Mouse (Mus musculus) cerebellum, adult 18-20 months (tissue): Measurements from ENCODE around the gene Dkk1.
"Not testable (repeated sequence)": the region's sequence is repeated elsewhere in the genome, so short reads cannot be mapped to it uniquely, and the experiment has no call there.

Source experiments
- DNase-seq, 2 experiments: peaks; one replicate each; pipeline ENCODE4 v3.0.0; 2021

Gene Dkk1

DNA sequence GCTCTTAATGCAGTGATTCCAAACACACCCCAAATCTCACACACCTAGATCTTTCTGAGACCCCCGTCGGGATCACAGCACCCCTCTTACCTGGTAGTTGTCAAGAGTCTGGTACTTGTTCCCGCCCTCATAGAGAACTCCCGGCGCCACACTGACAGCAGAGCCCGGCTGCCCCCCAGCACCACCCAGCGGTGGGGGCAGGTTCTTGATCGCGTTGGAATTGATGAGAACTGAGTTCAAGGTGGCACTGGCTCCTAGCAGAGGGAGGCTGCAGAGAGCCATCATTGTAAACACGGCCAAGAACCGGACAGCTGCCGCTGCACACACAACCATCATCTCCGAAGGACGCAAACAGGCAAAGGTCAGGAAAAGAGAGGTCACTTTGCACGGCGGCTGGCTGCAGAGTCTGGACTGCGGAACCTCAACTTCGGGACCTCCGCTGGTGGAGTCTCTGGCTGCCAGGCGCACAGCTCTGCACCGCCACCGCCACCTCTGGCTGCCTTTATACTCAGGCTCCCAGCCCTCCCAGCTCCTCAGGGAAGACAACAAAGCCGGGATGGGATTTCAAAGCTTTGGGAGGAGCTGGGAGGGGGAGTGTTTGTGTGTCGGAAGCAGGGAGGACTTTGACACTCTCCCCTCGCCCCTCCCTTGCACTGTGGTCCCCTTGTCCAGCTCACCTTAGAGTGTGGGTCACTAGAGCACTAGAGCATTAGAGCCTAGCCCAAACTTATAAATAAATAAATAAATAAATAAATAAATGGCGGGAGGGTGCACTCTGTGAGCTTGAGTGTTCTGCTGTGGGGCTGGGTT lies at the start of gene Dkk1:
TSS of gene Dkk1 (minus strand) at position 622 of the 810 bp plus-strand sequence.
- no peak for DNase-seq

DNA sequence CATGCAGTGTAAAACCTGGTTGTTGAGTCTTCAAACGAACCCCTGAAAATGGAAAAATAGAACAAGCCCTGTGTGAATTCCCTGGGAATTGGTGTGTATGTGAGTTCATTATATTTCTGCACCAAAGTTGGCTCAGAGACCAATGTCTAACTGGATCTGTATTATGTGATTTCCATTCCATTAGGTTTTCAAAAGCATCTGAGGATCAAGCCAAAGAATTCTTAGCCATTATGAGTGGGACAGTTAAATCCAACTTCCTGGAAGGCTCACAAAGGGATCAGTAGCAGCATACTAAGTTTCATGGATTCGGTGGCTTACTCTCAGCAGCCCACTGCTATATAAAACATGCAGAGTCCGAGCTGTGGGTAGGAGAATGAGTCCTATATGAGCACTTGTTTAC lies 36.9 kb upstream of the Dkk1 start:
- DNase-seq, result no peak

DNA sequence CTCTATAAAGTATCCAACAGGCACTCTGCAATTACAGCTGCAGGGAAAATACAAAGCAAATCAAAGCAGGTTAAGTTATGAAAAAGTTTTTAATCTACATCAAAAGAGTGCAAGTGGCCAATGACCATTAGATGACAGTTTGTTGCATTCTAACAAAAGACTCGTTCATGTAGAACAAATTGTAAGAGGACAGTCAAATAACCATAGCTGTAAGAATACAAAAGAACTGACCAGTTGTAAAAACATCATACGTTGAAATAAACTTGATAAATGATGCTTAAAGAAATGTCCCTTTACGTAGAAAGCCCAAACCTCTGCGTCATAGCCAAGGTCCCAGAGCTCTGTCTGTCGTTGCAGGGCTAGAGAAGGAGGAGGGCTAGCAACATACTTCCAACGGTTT lies 15.1 kb upstream of the Dkk1 start:
- no peak for DNase-seq

DNA sequence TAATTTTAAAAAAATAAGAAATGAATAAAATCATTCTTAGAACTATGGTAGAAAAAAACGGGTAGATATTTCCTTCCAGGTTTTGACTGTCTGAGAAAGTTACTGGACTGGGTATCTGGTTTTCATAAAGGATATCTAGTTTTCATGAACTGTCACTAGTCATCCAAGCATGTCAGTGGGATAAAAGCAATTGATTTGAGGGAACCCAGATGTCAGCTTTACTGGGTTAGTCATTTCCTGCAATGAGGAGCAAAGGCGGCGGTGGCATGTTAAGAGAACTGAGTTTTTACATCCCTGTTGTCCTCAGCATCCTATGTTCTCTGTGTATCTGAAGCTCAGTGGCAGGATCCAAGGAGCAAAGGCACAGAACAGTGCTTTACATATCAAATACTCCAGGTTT lies 14.4 kb upstream of the Dkk1 start:
- DNase-seq, result no peak

DNA sequence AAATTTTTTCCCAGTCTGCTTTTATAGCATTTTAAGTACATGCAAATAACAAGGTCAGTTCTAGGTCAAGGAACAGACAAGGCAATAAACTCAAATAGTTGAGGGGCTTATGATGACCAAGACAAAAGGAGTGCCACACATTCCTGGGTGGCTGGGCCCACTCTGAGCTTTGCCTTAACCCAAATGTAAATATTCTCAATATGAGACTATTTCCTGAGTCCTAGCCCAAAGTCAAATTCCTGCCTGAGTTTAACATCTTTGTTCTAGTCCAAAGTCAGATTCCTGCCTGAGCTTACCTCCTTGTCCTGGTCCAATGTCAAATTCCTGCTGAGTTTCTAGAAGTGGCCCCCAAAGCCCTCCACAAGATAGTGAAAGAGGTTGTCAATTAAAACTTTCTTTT lies 8.6 kb upstream of the Dkk1 start:
- DNase-seq, result no peak

DNA sequence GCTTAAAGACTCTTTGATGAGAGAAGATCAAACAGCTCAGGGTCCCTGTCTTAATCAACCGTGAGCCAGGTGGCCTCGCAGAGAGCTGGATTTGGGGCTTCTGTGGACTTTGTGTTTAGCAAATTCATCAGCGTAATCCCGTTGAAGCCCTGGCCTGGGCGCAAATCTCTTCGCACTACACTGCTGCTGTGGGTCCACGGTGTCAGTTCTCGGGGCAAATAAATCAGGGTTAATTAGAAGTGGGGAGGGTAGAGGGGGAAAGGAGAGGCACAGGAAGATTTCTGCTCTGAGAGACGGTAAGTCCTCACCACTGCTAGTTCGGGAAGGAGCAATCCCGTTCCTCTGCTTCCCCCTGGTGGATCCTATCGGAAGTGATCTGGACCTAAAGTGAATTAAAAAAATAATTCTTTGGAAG lies 5.0 kb upstream of the Dkk1 start:
- DNase-seq, result peak; percentile 23 to 48

DNA sequence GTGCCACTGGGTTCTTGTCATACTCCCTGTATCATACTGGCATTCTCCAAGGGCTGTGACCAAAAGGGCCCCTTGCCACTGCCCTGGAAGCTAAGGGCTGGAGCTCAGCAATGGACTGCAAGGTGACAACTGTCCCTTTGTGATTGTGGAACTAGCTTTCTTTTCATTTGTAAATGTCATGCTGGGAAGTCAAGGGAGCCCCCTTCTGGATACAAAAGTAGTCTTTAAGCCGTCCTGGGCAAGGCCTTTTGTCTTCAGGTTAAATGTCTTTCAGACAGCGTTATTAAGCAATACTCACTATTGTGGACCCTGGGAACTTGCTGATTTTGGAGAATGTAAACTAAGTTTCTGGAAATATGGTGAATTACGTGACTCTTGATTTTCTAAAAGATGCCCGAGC lies 4.3 kb upstream of the Dkk1 start:
- no peak for DNase-seq

DNA sequence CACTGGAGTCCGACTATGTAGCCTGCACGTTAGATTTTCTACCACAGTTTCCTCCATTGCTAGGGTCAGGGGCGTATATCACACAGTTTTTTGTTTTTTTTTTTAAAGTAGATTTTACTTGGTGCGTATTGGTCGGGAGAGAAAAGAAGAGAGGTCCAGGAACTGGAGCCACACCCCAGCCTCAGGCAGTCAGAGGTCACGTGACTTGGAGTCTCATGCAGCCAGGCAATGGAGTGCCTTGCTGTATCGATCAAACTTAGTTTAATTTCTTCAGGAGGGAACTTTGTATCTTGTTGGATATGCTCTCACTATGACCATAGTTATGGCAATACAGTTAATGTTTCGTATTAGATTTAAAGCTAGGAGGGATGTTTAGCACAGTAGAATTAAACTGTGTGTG lies 2.8 kb upstream of the Dkk1 start:
- DNase-seq, result no peak

DNA sequence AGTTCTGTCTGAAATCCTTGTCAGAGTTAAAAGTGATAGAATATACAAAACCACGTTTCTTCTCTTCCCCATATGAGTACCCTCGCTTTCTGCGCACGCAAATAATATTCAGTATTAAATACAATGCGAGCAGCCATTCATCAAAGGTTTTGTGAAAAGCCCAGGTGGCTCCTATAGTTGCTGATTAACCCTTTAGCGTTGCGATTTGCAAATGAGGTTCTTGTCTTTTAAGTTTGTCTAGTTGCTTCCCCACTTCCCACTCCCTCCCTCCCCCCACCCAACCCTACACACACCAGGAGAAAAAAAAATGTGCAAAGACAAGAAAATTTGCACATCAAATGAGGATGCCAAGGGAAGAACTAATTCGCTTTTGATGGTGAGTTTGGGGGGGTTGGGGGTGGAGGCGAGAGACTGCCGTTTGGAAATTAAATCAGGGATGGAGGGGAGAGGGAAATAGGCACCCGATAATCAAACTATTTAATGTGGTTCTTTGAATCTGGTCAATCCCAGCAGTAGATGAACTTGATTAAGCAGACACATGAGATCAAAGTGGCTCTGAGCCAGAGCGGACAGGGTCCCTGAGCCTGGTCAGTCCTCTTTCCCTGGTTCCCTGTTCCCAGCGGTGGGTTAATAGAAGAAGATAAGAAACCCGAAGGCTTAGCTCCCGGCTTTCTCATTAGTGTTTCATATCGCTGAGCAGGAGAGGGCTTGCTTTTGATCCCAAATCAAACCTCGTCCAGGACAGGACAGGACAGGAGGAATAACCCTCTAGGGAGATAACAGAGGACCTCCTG lies 586 bp upstream of the Dkk1 start:
- DNase-seq, result no peak

DNA sequence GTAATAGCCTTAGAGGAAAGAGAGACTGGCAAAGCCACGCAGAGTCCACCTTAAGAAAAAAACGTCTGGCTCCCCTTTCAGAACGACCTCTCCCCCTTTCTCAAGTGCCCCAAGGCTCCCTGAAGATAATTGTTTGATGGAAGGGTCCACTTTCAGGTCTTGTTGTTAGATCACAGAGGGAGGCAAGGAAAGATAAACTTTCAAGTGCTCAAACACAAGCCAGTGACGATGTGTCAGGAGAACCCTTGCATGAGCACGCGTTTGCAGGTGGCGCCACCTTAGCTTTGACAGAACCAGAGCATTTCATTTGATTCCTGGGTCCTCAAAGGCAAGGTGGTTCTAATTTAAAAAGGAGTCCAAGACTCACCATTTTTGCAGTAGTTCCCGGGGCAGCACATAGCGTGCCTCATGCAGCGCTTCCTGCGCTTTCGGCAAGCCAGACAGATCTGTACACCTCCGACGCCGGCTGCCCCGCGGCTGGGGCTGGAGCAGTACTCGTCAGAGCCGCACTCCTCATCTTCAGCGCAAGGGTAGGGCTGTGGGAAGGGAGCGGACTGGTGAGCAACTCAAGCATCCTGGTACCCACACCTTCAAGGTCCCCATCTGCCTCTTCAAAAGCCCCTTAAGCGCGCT lies 938 bp downstream of the Dkk1 start:
- DNase-seq, result no peak

DNA sequence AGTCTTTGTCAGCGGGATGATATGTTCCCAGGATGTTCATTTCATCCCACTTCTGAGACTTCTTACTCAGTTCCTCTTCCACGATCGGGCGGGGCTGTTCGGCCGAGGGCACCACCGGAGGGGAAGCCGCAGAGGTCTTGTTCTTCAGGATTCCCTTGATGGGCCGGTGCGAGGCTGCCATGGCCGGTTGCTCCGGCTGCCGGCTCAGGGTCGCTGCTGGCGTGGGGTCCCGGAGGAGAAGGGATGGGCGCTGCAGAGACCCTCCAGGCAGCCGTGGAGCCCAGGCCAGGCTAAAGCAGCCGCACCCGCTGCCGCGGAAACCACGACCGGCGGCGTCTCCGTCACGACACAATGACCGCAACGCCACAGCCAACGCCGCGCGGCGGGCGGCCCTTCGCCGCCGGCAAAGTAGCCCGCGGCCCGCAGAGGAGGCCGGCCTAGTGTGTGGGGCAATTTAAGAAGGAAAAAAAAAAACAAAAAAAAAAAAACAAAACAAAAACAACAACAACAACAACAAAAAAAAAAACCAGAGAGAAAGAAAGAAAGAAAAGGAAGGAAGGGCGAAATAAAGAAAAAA lies 10.0 kb downstream of the Dkk1 start:
- DNase-seq, result not testable (repeated sequence)

DNA sequence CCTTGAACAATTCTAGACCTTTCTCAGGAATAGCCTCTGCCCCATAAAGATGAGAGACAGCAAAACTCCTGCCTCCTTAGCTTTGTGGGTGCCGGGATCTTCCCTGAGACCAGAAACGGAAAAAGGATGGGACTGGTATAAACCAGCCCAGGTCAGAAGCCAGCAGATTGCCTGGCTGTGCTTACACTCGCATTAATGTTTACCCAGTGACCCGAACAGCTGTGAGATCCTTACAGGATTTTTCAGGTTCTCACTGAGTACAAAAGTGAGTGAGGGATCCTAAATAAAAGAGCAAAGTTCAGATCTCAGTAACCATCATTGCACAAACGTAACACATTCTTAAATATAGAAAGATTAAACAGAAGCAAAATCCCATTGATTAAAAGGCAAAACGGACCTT lies 32.7 kb downstream of the Dkk1 start:
- DNase-seq, result no peak

DNA sequence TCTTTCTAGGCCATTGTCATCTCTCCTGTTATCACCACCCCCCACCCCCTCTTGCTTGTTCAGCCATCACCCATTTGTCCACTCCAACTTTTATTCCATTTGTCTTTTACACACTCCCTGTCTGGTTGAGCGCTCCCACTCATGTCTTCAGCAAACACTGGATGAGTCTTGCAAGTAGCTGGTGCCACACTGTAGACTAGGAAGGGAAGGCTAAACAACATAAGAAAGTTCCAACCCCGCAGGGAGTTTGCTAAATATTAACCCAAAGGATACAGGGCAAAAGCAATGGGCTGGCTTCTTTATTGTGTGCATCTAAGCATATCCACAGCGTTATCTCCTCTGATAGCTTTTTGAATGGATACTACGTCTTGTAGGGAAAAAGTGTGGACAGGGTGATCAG lies 39.0 kb downstream of the Dkk1 start:
- DNase-seq, result no peak

DNA sequence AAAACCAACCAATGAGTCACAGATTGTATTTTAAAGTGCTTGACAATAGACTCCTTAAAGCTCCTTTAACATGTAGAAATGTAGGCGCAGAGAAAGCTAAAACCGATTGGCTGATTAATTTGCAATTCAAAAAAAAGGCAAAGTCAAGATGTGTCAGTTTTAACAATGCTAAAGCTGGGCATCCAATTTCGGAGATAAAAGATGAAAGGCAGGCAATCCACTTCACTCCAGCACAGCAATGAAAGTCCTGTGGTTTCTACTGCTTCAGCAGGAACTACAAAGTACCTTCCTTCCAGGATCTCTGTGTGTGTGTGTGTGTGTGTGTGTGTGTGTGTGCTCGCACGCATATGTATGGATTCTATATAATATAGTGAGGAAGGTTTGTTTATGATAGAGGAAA lies 44.0 kb downstream of the Dkk1 start:
- DNase-seq, result no peak
